Mouse (Mus musculus) induced T-regulatory cell, adult 2 months (primary cell): ENCODE measurements at regions not wholly inside any gene's neighbourhood (a gene's known extent, or its start where the extent isn't known, plus 50 kb on each side); places are given as distances from the start of the nearest gene placed in this dataset.

ENCODE experiments used
- DNase-seq: peaks from one replicate; pipeline ENCODE4 v3.0.0-alpha.2; 2012; ENCODE audit warnings: low read depth

GRCm38 (mm10) chr5:46488140-46488942 lies 630.9 kb upstream of the Lcorl start:
- DNase-seq, result no peak

DNA sequence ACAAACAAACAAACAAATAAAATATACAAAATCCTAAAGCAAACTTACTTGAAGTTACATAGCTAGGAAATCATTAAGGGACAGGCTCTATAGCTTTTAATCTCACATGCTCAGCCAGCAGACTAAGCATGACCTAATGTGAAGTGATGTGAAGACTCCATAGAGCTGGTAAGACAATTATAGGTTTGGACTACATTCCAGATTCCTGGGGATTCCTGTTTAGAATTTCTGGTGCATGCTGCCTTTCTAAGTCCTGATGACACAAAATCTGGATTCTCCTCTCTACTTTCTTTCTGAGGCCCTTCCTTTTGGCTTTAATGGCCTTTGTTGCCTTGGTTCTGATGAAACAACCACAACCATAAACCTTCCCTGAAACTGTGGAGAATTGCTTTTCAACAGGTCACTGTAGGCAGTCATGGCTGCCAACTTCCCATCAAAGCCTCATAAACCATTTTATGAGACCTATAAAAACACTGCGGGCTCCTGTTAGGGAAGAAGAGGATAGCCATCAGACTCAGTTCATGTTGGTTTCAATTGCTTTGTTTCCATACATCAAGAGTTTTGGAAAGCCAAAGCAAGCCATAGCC lies 629.4 kb upstream of the Lcorl start:
- DNase-seq, result no peak

DNA sequence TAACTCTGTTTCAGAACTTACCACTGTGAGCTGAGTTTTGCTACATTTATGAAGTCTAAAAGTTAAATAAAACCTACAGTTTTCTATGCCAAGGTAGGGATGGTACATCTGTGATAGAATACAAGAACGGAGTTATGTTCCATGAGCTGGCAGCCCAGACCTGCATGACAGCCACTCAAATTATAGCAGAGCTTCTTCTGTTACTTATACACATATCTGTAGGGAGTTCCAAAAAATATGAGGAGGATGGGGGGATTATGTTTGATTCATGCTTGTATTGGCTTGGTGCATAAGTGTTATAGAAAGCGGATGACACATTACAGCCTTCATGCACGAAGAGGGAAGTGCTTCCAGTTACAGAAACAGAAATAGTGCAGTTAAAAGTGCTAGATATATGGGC lies 598.9 kb upstream of the Lcorl start:
- DNase-seq, result no peak

GRCm38 (mm10) chr5:46448274-46448673 lies 590.9 kb upstream of the Lcorl start:
- DNase-seq, result no peak

GRCm38 (mm10) chr5:46445844-46446243 lies 588.4 kb upstream of the Lcorl start:
- DNase-seq, result no peak

DNA sequence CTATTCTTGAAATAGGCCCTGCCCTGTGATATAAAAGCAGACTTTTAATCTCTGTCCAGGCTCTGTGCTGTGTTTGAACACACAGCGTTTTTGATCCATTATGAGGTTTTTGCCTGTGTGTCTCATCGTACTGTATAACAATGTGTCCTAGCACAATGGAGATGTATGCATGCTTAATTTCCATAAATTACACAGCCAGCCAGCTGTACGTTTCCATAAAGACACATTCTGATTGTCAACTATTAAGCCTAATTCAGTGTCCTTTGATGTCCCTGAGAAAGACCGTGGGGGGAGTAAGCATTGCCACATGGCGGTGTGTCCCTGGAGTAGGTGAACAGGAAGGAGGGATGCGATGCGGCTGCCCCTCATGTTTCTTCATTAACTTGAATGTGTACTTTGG lies 587.7 kb upstream of the Lcorl start:
- DNase-seq, result no peak

- peak; percentile 1 for DNase-seq
Observed at GRCm38 (mm10) chr5:46443805-46444340, 586.5 kb upstream of the Lcorl start.

DNA sequence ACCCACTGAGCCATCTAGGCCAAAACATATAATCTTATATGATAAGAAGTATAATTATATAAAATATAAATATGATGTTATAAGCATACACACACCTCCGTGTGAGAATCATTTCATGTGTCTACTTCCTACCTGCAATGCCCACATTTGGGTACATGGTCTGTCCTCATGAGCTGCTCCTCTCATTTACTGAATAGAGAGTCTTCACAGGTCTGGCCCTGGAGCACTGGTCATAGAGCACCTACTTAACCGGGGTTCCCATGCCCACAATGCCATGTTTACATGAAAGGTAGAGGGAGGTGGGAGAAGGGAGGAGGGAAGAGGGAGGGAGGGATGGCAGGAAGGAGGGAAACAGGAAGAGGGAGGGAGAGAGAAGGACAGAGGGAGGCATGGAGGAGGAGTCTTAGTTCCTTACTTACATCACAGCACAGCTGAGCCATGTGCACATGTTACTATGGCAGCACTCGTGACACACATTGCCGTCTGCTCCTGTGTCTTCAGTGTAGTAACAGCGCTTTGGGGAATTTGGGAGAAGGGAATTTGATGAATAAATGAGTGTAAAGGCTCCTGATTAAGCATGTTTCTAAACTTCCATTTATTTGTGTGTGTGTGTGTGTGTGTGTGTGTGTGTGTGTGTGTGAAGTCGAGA lies 585.3 kb upstream of the Lcorl start:
- DNase-seq, result no peak

- no peak for DNase-seq
Observed at GRCm38 (mm10) chr5:46441716-46442115, 584.3 kb upstream of the Lcorl start.

- DNase-seq, result no peak
Observed at GRCm38 (mm10) chr5:46431644-46432367, 574.4 kb upstream of the Lcorl start.

DNA sequence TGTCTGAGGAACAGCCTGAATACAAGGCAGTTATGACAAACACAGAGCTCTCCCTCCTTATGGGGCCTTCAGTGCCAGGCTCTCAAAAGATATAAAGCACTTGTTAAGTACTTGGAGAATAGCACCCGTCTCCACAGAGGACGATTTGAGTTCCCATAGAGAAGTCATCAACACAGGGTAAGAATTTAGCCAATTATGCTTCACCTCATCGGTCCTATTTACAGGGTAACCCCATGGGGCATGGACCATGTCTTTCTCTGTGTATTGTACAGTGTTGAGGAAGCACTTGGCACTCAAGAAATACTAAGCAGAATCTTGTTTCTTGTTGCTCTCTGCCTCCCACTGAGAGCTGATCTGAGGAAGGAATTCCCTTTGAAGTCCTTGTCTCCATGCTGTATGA lies 565.3 kb upstream of the Lcorl start:
- DNase-seq, result no peak

GRCm38 (mm10) chr5:46406969-46407368 lies 549.6 kb upstream of the Lcorl start:
- no peak for DNase-seq

DNA sequence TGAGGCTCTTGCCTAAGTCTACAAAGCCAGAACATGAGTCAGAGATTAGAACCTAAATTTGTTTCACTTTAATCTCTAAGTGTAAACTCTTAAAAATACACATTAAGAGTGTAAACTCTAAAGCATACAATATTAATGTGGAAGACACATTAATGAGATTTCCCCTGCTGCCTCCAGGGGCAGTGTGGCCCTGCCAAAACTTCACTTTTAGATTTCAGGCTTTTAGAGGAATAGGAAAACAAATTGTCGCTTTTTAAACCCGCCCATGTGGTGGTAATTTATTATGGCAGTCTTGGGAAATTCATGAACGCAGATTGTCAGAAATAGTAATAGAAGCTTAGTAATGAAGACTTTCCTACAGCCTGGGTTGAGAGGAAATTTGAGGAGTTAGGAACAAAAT lies 549.0 kb upstream of the Lcorl start:
- DNase-seq, result no peak

DNA sequence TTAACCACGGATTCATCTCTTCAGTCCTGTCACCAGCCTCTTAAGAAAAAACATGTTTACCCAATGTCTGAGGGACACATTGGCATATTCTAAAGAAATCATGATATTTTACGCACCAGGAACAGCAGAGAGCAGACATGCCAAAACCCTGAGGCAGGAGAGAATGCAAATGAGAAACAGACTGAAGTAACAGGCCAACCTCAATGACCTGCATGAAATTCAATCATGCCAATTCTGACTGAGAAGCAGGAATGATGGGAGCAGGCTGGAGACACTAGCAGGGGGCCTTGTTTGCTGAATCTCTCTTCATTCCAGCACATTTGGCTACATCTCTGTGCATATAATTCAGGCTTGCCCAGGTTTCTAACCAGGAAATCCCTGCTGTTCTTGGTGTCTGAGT lies 529.2 kb upstream of the Lcorl start:
- no peak for DNase-seq

DNA sequence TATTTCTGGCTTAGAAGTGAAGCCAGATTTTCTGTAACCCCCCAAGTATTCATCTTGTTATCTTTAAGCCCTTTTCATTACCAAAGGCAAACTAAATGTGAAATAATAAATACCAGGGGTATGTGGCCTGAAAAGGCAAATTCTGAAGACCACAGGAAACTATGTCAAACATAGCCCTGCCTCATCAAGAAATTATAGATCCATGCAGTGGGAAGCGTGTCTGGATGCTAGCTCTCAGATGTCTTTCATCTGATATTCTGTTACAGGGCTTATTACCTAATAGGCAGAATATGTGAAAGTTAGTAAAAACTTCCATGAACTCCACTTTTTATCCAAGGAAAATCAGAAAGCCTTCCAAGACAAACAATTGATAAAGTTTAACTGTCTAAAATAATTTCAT lies 509.9 kb upstream of the Lcorl start:
- DNase-seq, result no peak

- no peak for DNase-seq
Observed at GRCm38 (mm10) chr5:46363661-46364060, 506.2 kb upstream of the Lcorl start.

DNA sequence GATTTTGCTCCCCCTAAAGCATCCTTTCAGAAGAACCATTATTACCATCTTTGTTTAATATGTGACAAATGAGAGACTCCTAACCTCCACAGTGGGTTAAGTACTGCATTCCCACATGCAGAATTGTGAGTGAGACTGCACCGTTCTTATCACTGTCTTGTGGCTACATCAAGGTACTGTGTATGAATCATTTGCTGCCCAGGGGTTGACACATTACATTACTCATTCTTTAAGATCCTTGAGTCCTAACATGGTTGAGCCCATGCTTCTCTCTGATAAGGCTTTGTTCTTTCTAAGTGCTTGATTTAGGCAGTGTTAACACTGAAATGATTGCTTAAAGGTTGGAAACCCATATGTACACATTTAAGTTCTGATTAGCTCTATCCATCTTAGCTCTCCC lies 504.2 kb upstream of the Lcorl start:
- DNase-seq, result no peak

- no peak for DNase-seq
Observed at GRCm38 (mm10) chr5:46348448-46348847, 491.0 kb upstream of the Lcorl start.

GRCm38 (mm10) chr5:46347368-46348083 lies 490.1 kb upstream of the Lcorl start:
- DNase-seq, result peak; percentile 65

DNA sequence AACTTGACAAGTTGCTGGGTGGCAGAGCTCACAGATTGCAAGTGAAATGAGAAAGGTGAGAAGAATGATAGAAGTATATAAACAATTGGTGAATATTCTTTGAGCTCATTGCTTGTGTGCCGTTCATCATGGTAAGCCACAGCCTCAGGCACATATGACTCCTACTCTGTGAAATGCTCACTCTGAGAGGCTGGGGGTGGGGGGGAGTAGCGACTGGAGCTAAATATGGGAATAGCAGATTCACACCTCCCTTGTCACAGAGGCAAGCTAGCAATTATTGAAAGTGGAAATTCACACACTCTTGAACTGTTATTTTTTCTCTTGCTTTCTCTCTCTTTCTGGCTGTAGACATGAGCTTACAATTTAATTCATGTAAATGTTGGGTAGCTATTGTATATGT lies 481.0 kb upstream of the Lcorl start:
- no peak for DNase-seq

- DNase-seq, result no peak
Observed at GRCm38 (mm10) chr5:46330880-46331279, 473.5 kb upstream of the Lcorl start.
